Mouse (Mus musculus) midbrain, postnatal 0 days (tissue): ENCODE data around the gene Selenov. TPM values are rescaled to one million over a fixed set of nuclear protein-coding genes. Genes with fewer than 3 reads are reported as not detected.

ENCODE experiments used
- ATAC-seq: fragments of 200-750 bp; cut with Nextera tagmentation; 2 replicates; pipeline ENCODE4 v1.8.0; 2017; ENCODE audit warnings: moderate number of reproducible peaks, mild to moderate bottlenecking, moderate TSS enrichment, moderate library complexity; ENCODE audit not compliant: low FRiP score
- DNase-seq: peaks from one replicate; pipeline ENCODE4 v3.0.0-alpha.2; 2015; ENCODE audit warnings: low spot score
- H3K27ac ChIP-seq: fragments of 300-500 bp; sonication (generic); 2 replicates; pipeline ENCODE4 v1.5.1; 2014; ENCODE audit warnings: low read depth, mild to moderate bottlenecking, low read length, mixed read lengths
- H3K27me3 ChIP-seq: fragments of 300-500 bp; sonication (generic); 2 replicates; pipeline ENCODE4 v1.6.1; 2014; ENCODE audit warnings: low read length, control low read depth, mixed read lengths; ENCODE audit not compliant: insufficient read depth
- H3K36me3 ChIP-seq: fragments of 300-500 bp; sonication (generic); 2 replicates; pipeline ENCODE4 v1.6.1; 2014; ENCODE audit warnings: low read length, control low read depth, mixed read lengths; ENCODE audit not compliant: insufficient read depth
- H3K4me1 ChIP-seq: fragments of 300-500 bp; sonication (generic); 2 replicates; pipeline ENCODE4 v1.6.1; 2014; ENCODE audit warnings: mild to moderate bottlenecking, control low read depth, antibody characterized with exemption, low read length, mixed read lengths; ENCODE audit not compliant: insufficient read depth
- H3K4me2 ChIP-seq: fragments of 300-500 bp; sonication (generic); 2 replicates; pipeline ENCODE4 v1.6.1; 2014; ENCODE audit warnings: low read depth, mild to moderate bottlenecking, low read length, mixed read lengths; ENCODE audit not compliant: poor library complexity, severe bottlenecking
- H3K4me3 ChIP-seq: fragments of 300-500 bp; sonication (generic); 2 replicates; pipeline ENCODE4 v1.5.1; 2014; ENCODE audit warnings: low read depth, mild to moderate bottlenecking, low read length, moderate library complexity
- H3K9ac ChIP-seq: fragments of 300-500 bp; sonication (generic); replicated peaks from 2 replicates; pipeline ENCODE4 v1.6.1; 2014; ENCODE audit warnings: mild to moderate bottlenecking, low read length, moderate library complexity, mixed read lengths; ENCODE audit not compliant: poor library complexity, severe bottlenecking
- H3K9me3 ChIP-seq: fragments of 300-500 bp; sonication (generic); 2 replicates; pipeline ENCODE4 v1.6.1; 2016; ENCODE audit warnings: low read length, control low read depth
- CTCF ChIP-seq: IDR thresholded peaks from 2 replicates; pipeline ENCODE4 v1.5.1; 2016; ENCODE audit warnings: antibody characterized with exemption, mild to moderate bottlenecking
- WGBS: fragments of 180-500 bp; shearing (Covaris S2); extraction: QIAGEN DNeasy Blood & Tissue Kit; methylation state at CpG from one replicate; pipeline ENCODE4 v1.1.7; 2014; 5-methylcytosine and 5-hydroxymethylcytosine counted together
- polyA plus RNA-seq: library from polyadenylated mRNA; unstranded; fragments of >200 nt; fragmentation: Nextera tagmentation; extraction: Ambion mirVana; gene quantifications from 2 replicates; pipeline ENCODE4 v1.2.1, GENCODE M21; 2015
- total RNA-seq: library from RNA; depleted of rRNA; stranded (reverse); fragments of >200 nt; gene quantifications from 2 replicates; pipeline ENCODE4 v1.2.3, GENCODE M21; 2014

The Selenov gene
- total and polyA plus RNA-seq, 2 experiments from 2014 or later: 1.3 to 3.5 TPM

DNA sequence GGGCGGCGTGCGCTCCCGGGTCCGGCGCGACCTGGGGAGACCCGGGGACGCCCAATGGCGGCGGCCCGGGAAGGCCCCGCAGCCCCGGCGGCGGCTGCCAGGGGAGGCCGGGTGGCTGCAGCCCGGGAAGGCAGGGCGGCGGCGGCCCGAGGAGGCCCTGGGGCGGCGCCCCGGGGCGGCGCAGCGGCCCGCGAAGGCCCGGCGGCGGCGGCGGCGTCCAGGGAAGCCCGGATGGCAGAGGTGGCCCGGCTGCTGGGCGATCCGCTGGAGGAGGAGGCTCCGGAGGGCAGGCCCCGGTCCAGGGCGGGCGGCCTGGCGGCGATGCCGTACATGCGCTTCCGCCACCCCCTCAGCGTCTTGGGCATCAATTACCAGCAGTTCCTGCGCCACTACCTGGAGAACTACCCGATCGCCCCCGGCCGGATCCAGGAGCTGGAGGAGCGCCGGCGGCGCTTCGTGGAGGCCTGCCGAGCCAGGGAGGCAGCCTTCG is 22.9 kb downstream of the Selenov start:
- Histone ChIP-seq H3K27me3 (no peaks in the 10 kb centered on the region), H3K27ac (peak overlapping the region; percentile 93), H3K9me3 (no peaks in the 10 kb centered on the region), H3K4me2 (peak overlapping the region; percentile 81), H3K36me3 (peaks cover 4% of the 10 kb centered on the region; the same call in 1 of the 2 replicates), H3K4me3 (peak overlapping the region; percentile 94), H3K9ac (peak overlapping the region; percentile 99), H3K4me1 (no peaks in the 10 kb centered on the region; the same call in 1 of the 2 replicates)
- TF ChIP-seq CTCF: no peak
- DNase-seq (peak; percentile 30), ATAC-seq (peak; percentile 77)
- under 1% methylated on average over 34 of the region's 62 CpGs for WGBS

DNA sequence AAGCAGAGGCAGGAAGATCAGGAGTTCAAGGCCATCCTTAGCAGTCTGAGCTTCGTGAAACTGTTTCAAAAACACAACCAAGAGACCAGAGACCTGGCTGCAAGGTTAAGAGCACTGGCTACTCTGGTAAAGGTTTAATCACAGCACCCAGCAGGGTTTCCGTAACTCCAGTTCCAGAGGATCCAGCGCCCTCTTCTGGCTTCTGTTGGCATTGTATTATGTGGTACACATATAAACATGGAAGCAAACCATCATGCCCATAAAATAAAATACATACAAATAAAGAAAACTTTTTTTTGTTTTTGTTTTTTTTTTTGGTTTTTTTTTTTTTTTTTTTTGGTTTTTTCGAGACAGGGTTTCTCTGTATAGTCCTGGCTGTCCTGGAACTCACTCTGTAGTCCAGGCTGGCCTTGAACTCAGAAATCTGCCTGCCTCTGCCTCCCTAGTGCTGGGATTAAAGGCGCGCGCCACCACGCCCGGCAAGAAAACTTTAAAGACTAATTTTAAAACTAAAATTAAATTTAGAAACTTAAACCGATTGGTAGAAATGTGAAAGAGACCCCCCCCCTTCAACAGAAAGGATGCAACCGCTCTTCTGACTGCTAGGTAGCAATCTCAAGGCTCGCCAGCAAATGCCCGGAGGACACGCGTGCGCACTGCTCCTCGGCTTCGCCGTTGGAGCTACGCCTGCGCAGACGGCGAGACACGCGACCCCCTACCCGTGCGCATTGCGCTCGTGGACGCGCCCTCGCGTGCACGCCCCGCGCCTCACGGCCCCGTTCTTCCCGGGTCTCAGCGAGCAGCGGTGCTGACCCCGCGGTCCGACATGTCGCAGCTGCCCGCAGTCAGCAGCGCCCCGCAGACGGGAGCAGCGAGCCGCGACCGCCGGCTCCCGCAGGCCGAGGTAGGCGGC is 23.6 kb downstream of the Selenov start, which contains the start of gene Eid2:
Eid2 (plus strand) TSS at position 753 of the 913 bp plus-strand sequence.
- whole genome bisulfite sequencing: 7% methylated on average over 57 of the region's 57 CpGs
- TF ChIP-seq CTCF: peak; percentile 49
- H3K27ac ChIP-seq: peak within 1 kb of the TSS; percentile 93
- H3K9me3 ChIP-seq: no peaks in the 10 kb centered on the region
- H3K27me3 ChIP-seq: no peaks in the 10 kb centered on the region
- peak within 1 kb of the TSS; percentile 99 for H3K9ac ChIP-seq
- DNase-seq: peak; percentile 96
- peaks cover 1% of the 10 kb centered on the region; the same call in 1 of the 2 replicates for H3K36me3 ChIP-seq
- H3K4me3 ChIP-seq: peak within 1 kb of the TSS; percentile 94
- no peaks in the 10 kb centered on the region; the same call in 1 of the 2 replicates for H3K4me1 ChIP-seq
- ATAC-seq: peak; percentile 93
- H3K4me2 ChIP-seq: peak within 1 kb of the TSS; percentile 81

DNA sequence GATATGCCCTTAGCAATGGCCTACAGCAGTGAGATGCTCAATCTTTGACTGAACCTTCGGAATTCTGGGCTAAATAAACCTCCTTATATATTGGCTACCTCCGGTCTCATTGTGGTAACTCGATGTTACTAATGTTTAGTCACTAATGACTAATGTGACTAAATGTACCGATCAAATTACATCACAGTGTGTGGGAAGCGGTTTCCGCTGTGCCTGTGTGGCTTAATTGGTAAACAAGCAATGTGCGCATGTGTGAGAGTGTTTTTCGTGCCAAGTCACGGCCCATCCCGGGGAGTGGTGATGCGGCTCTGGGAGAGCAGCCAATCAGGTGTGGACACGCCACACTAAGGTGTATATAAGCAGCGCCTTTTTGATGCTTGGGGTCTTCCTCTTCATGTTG is 25.6 kb downstream of the Selenov start:
- H3K9me3 ChIP-seq: no peaks in the 10 kb centered on the region
- ATAC-seq: no peak
- 92% methylated on average over 13 of the region's 13 CpGs for WGBS

DNA sequence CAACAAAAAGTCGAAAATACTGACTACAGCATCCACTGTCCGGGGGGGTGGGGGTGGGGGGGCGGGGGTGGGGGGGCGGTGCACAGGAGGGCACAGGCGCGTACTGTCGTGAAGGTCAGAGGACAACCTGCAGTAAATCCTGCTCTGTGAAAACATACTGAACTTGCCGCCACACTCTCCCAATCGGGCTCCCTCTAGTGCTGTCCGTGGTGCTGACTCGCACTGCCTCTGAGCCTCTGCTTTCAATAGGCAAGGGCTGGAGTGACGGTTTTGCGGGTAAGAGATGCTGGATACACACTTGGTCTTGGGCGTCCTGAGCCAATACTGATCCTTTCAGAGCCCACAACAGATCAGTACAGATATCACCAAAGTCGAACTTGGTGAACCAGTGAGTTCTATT is 27.2 kb downstream of the Selenov start:
- Histone ChIP-seq H3K4me2 (no peak overlapping the region), H3K36me3 (no peaks in the 10 kb centered on the region), H3K27ac (no peak overlapping the region), H3K27me3 (no peaks in the 10 kb centered on the region), H3K4me3 (no peak overlapping the region), H3K9me3 (no peaks in the 10 kb centered on the region), H3K4me1 (no peaks in the 10 kb centered on the region), H3K9ac (no peak overlapping the region)
- 7% methylated on average over 15 of the region's 15 CpGs for WGBS
- DNase-seq: peak; percentile 14
- ATAC-seq: no peak
- TF ChIP-seq CTCF: peak; percentile 46; the same call in 1 of the 2 replicates

More for the DNA sequence above, 25.6 kb downstream of the Selenov start:
- Histone ChIP-seq H3K36me3 (no peaks in the 10 kb centered on the region), H3K27me3 (no peaks in the 10 kb centered on the region), H3K9ac (no peak overlapping the region), H3K4me3 (no peak overlapping the region), H3K4me1 (no peaks in the 10 kb centered on the region; the same call in 1 of the 2 replicates), H3K27ac (no peak overlapping the region), H3K4me2 (no peak overlapping the region)
- no peak for DNase-seq
- no peak for TF ChIP-seq CTCF

DNA sequence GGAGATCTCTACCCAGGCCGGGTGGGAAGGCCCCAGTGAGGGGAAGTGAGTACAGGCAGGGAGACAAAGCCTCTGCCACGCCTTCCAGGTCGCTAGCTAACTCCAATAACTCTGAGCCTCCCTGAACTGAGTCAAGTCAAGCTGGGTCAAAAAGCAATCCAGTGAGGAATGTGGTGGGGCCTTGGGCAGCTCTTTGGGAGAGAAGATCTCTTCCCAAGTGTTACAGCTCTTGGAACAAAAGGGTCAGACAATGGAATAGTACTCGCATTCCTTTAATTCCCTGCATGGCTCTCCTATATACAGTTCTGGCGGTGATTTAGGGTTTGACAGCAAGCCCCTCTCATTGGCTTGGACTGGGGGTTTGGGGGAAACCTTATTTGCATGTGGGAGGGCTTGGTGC is 28.1 kb downstream of the Selenov start:
- Histone ChIP-seq H3K4me1 (no peaks in the 10 kb centered on the region), H3K27me3 (no peaks in the 10 kb centered on the region), H3K9ac (no peak overlapping the region), H3K27ac (no peak overlapping the region), H3K4me2 (no peak overlapping the region), H3K9me3 (no peaks in the 10 kb centered on the region), H3K4me3 (no peak overlapping the region), H3K36me3 (no peaks in the 10 kb centered on the region)
- no peak for ATAC-seq
- no peak for DNase-seq
- TF ChIP-seq CTCF: no peak
- 42% methylated on average over 5 of the region's 5 CpGs for WGBS

DNA sequence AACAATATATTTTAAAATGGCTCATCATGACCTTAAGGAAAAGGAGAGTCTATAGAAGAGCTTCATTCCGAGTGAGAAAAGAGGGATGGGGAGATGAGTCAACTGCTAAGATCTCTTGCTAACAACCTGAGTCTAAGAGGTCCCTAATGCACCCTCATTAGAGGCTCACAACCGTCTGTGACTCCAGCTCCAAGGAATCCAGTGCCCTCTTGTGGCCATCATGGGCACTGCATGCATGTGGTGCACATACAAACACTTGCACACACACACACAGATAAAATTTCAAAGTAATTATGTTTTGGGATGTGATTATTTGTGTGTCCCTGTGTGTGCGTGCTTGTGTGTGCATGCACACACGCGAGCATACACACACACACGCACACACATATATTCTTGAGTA is 35.5 kb downstream of the Selenov start:
- 0 out of 2 replicates have a peak, but pooled peaks cover 3% of the 10 kb centered on the region for H3K9me3 ChIP-seq
- no peak overlapping the region for H3K4me3 ChIP-seq
- ATAC-seq: no peak
- H3K27ac ChIP-seq: no peak overlapping the region
- peak; percentile 49 for TF ChIP-seq CTCF
- DNase-seq: no peak
- H3K4me1 ChIP-seq: no peaks in the 10 kb centered on the region
- no peak overlapping the region for H3K9ac ChIP-seq
- WGBS: 84% methylated on average over 6 of the region's 6 CpGs
- H3K4me2 ChIP-seq: no peak overlapping the region
- H3K27me3 ChIP-seq: no peaks in the 10 kb centered on the region
- H3K36me3 ChIP-seq: no peaks in the 10 kb centered on the region
